Mouse (Mus musculus): ENCODE measurements around the gene Psmb2.

DNA sequence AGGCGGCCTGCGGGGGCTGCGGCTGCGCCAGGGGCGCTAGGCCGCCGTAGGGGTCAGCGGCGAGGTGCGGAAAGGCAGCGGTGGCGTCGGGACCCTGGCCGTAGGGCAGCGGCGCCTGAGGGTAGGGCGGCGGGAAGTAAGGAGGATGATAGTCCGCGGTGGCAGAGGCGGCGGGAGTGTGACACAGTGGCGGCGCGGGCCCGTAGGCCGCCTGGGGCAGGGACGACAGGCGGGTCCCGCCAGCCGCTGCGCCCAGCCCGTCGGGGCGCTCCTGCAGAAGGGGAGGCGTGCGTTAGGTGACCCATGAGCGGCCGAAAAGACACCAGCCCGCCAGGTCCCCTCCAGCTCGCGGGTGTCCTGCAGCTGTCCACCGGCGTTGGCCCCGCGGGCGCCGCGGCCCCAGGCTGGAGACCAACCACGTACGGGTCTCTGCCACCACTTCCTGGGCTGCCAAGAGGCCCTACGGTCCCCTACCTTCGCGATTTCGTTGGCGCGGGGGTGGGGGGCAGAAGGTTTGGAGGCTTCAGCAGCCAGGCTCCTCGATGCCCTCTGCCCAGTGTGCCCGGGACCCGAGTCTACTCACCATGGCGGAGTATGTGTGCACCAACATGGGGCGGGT, 58.1 kb downstream of the Psmb2 start:
- TF ChIP-seq CTCF (IDR thresholded peaks at IDR 0.05; ENCODE audit: low read depth, low read length): no peak
- TF ChIP-seq POLR2A (IDR thresholded peaks at IDR 0.05; ENCODE audit: extremely low read depth, insufficient read depth, low read length): no peak
